Mouse (Mus musculus) stomach, embryonic 14.5 days (tissue): Measurements from ENCODE around the gene Abcc4. TPM values are rescaled to one million over a fixed set of nuclear protein-coding genes. Genes with fewer than 3 reads are reported as not detected.

ENCODE experiments used
- ATAC-seq: fragments of 200-750 bp; cut with Nextera tagmentation; 2 replicates; pipeline ENCODE4 v1.8.0; 2017; ENCODE audit warnings: low read depth, moderate TSS enrichment; ENCODE audit not compliant: insufficient number of reproducible peaks, insufficient read depth, low FRiP score
- H3K27ac ChIP-seq: fragments of 300-500 bp; sonication (generic); 2 replicates; pipeline ENCODE4 v1.5.1; 2014; ENCODE audit warnings: mild to moderate bottlenecking, low read length, moderate library complexity, mixed read lengths
- H3K27me3 ChIP-seq: fragments of 300-500 bp; sonication (generic); 2 replicates; pipeline ENCODE4 v1.6.1; 2014; ENCODE audit warnings: low read length, control low read depth, mixed read lengths; ENCODE audit not compliant: control insufficient read depth, insufficient read depth
- H3K36me3 ChIP-seq: fragments of 300-500 bp; sonication (generic); 2 replicates; pipeline ENCODE4 v1.6.1; 2014; ENCODE audit warnings: mild to moderate bottlenecking, control low read depth, low read length, moderate library complexity, mixed read lengths; ENCODE audit not compliant: control insufficient read depth, insufficient read depth
- H3K4me1 ChIP-seq: fragments of 300-500 bp; sonication (generic); 2 replicates; pipeline ENCODE4 v1.6.1; 2014; ENCODE audit warnings: low read length, control low read depth, mixed read lengths; ENCODE audit not compliant: control insufficient read depth, insufficient read depth
- H3K4me2 ChIP-seq: fragments of 300-500 bp; sonication (generic); replicated peaks from 2 replicates; pipeline ENCODE4 v1.6.1; 2014; ENCODE audit warnings: low read depth, low read length, control low read depth
- H3K4me3 ChIP-seq: fragments of 300-500 bp; sonication (generic); 2 replicates; pipeline ENCODE4 v1.5.1; 2014; ENCODE audit warnings: low read depth, low read length, control low read depth
- H3K9ac ChIP-seq: fragments of 300-500 bp; sonication (generic); replicated peaks from 2 replicates; pipeline ENCODE4 v1.6.1; 2014; ENCODE audit warnings: low read depth, mild to moderate bottlenecking, control low read depth, low read length, moderate library complexity, mixed read lengths
- H3K9me3 ChIP-seq: fragments of 300-500 bp; sonication (generic); 2 replicates; pipeline ENCODE4 v1.6.1; 2016; ENCODE audit warnings: low read depth, low read length, control low read depth; ENCODE audit not compliant: control insufficient read depth
- WGBS: fragments of 180-500 bp; shearing (Covaris S2); extraction: QIAGEN DNeasy Blood & Tissue Kit; methylation state at CpG from one replicate; pipeline ENCODE4 v1.1.7; 2014; 5-methylcytosine and 5-hydroxymethylcytosine counted together
- polyA plus RNA-seq: library from polyadenylated mRNA; unstranded; fragments of >200 nt; fragmentation: Nextera tagmentation; extraction: Ambion mirVana; gene quantifications from 2 replicates; pipeline ENCODE4 v1.2.1, GENCODE M21; 2014

The Abcc4 gene
- polyA plus RNA-seq, 1 experiment from 2014 or later: 5.6 TPM

- 46% methylated on average over 20 of the region's 20 CpGs for WGBS
- Histone ChIP-seq H3K4me1 (no peaks in the 10 kb centered on the region), H3K4me2 (no peak overlapping the region), H3K9ac (no peak overlapping the region), H3K9me3 (no peaks in the 10 kb centered on the region), H3K27me3 (no peaks in the 10 kb centered on the region), H3K36me3 (no peaks in the 10 kb centered on the region), H3K27ac (no peak overlapping the region), H3K4me3 (no peak overlapping the region)
- ATAC-seq: peak; percentile 66; the same call in 1 of the 2 replicates
Measured at GRCm38 (mm10) chr14:118591477-118592403, 114.3 kb downstream of the Abcc4 start.

- Histone ChIP-seq H3K4me2 (no peak overlapping the region), H3K9ac (no peak overlapping the region), H3K27me3 (no peaks in the 10 kb centered on the region), H3K4me3 (no peak overlapping the region), H3K4me1 (no peaks in the 10 kb centered on the region), H3K36me3 (no peaks in the 10 kb centered on the region), H3K27ac (no peak overlapping the region), H3K9me3 (no peaks in the 10 kb centered on the region)
- WGBS: 67% methylated on average over 8 of the region's 8 CpGs
- no peak for ATAC-seq
Measured at GRCm38 (mm10) chr14:118582333-118582941, 123.6 kb downstream of the Abcc4 start.

- H3K4me2 ChIP-seq: no peak overlapping the region
- no peak for ATAC-seq
- no peak overlapping the region for H3K9ac ChIP-seq
- H3K9me3 ChIP-seq: no peaks in the 10 kb centered on the region
- no peaks in the 10 kb centered on the region for H3K27me3 ChIP-seq
- 51% methylated on average over 8 of the region's 8 CpGs for WGBS
- no peaks in the 10 kb centered on the region for H3K36me3 ChIP-seq
- no peak overlapping the region for H3K4me3 ChIP-seq
- H3K27ac ChIP-seq: no peak overlapping the region
- no peaks in the 10 kb centered on the region for H3K4me1 ChIP-seq
Measured at GRCm38 (mm10) chr14:118581673-118582072, 124.3 kb downstream of the Abcc4 start.

GRCm38 (mm10) chr14:118579013-118579728 lies 126.8 kb downstream of the Abcc4 start:
- no peaks in the 10 kb centered on the region for H3K9me3 ChIP-seq
- no peak overlapping the region for H3K4me2 ChIP-seq
- no peaks in the 10 kb centered on the region for H3K36me3 ChIP-seq
- H3K9ac ChIP-seq: no peak overlapping the region
- peak; percentile 68 for ATAC-seq
- H3K27ac ChIP-seq: no peak overlapping the region
- H3K4me1 ChIP-seq: no peaks in the 10 kb centered on the region
- no peak overlapping the region for H3K4me3 ChIP-seq
- H3K27me3 ChIP-seq: no peaks in the 10 kb centered on the region
- WGBS: 62% methylated on average over 19 of the region's 19 CpGs

- no peaks in the 10 kb centered on the region for H3K4me1 ChIP-seq
- 87% methylated on average over 5 of the region's 5 CpGs for whole genome bisulfite sequencing
Measured at GRCm38 (mm10) chr14:118577895-118578294, 128.1 kb downstream of the Abcc4 start.

GRCm38 (mm10) chr14:118572688-118573245 lies 133.3 kb downstream of the Abcc4 start:
- WGBS: 71% methylated on average over 9 of the region's 9 CpGs
- no peak for ATAC-seq
- H3K9me3 ChIP-seq: no peaks in the 10 kb centered on the region
- no peak overlapping the region for H3K9ac ChIP-seq
- H3K27me3 ChIP-seq: no peaks in the 10 kb centered on the region
- H3K4me3 ChIP-seq: no peak overlapping the region
- no peaks in the 10 kb centered on the region for H3K36me3 ChIP-seq
- no peak overlapping the region for H3K27ac ChIP-seq
- H3K4me1 ChIP-seq: no peaks in the 10 kb centered on the region
- no peak overlapping the region for H3K4me2 ChIP-seq

More at GRCm38 (mm10) chr14:118577895-118578294, 128.1 kb downstream of the Abcc4 start:
- no peak for ATAC-seq
- H3K36me3 ChIP-seq: no peaks in the 10 kb centered on the region
- no peak overlapping the region for H3K4me3 ChIP-seq
- H3K27me3 ChIP-seq: no peaks in the 10 kb centered on the region
- H3K9me3 ChIP-seq: no peaks in the 10 kb centered on the region
- no peak overlapping the region for H3K9ac ChIP-seq
- H3K27ac ChIP-seq: no peak overlapping the region
- no peak overlapping the region for H3K4me2 ChIP-seq

GRCm38 (mm10) chr14:118569586-118569985 lies 136.4 kb downstream of the Abcc4 start:
- H3K27me3 ChIP-seq: no peaks in the 10 kb centered on the region
- ATAC-seq: no peak
- no peak overlapping the region for H3K4me3 ChIP-seq
- no peak overlapping the region for H3K9ac ChIP-seq
- 90% methylated on average over 13 of the region's 13 CpGs for WGBS
- H3K4me1 ChIP-seq: peaks cover 8% of the 10 kb centered on the region; the same call in 1 of the 2 replicates
- no peaks in the 10 kb centered on the region for H3K9me3 ChIP-seq
- no peak overlapping the region for H3K27ac ChIP-seq
- H3K4me2 ChIP-seq: no peak overlapping the region
- H3K36me3 ChIP-seq: no peaks in the 10 kb centered on the region

GRCm38 (mm10) chr14:118568116-118568673 lies 137.8 kb downstream of the Abcc4 start:
- H3K36me3 ChIP-seq: no peaks in the 10 kb centered on the region
- H3K27ac ChIP-seq: no peak overlapping the region
- H3K27me3 ChIP-seq: no peaks in the 10 kb centered on the region
- H3K4me1 ChIP-seq: peaks cover 8% of the 10 kb centered on the region; the same call in 1 of the 2 replicates
- H3K9me3 ChIP-seq: no peaks in the 10 kb centered on the region
- no peak overlapping the region for H3K4me2 ChIP-seq
- no peak overlapping the region for H3K9ac ChIP-seq
- no peak for ATAC-seq
- 49% methylated on average over 17 of the region's 17 CpGs for WGBS
- H3K4me3 ChIP-seq: no peak overlapping the region
